Mouse (Mus musculus) hindbrain, postnatal 0 days (tissue): ENCODE measurements at regions not wholly inside any gene's neighbourhood (a gene's known extent, or its start where the extent isn't known, plus 50 kb on each side); places are given as distances from the start of the nearest gene placed in this dataset.

Experiments used
- ATAC-seq: fragments of 200-750 bp; cut with Nextera tagmentation; 2 replicates; pipeline ENCODE4 v1.8.0; 2017; ENCODE audit warnings: mild to moderate bottlenecking, moderate TSS enrichment, moderate library complexity
- DNase-seq: peaks from one replicate; pipeline ENCODE4 v3.0.0-alpha.2; 2015; ENCODE audit warnings: low spot score
- H3K27ac ChIP-seq: fragments of 300-500 bp; sonication (generic); 2 replicates; pipeline ENCODE4 v1.5.1; 2014; ENCODE audit warnings: mild to moderate bottlenecking
- H3K27me3 ChIP-seq: fragments of 300-500 bp; sonication (generic); 2 replicates; pipeline ENCODE4 v1.6.1; 2014; ENCODE audit warnings: low read length, mixed read lengths; ENCODE audit not compliant: insufficient read depth
- H3K36me3 ChIP-seq: fragments of 300-500 bp; sonication (generic); 2 replicates; pipeline ENCODE4 v1.6.1; 2014; ENCODE audit warnings: low read length, mixed read lengths; ENCODE audit not compliant: insufficient read depth
- H3K4me1 ChIP-seq: fragments of 300-500 bp; sonication (generic); 2 replicates; pipeline ENCODE4 v1.6.1; 2014; ENCODE audit warnings: antibody characterized with exemption, low read length, mixed read lengths; ENCODE audit not compliant: insufficient read depth
- H3K4me2 ChIP-seq: fragments of 300-500 bp; sonication (generic); 2 replicates; pipeline ENCODE4 v1.6.1; 2014; ENCODE audit warnings: low read depth, mild to moderate bottlenecking, low read length, moderate library complexity, mixed read lengths
- H3K4me3 ChIP-seq: fragments of 300-500 bp; sonication (generic); 2 replicates; pipeline ENCODE4 v1.5.1; 2014; ENCODE audit warnings: low read length
- H3K9ac ChIP-seq: fragments of 300-500 bp; sonication (generic); replicated peaks from 2 replicates; pipeline ENCODE4 v1.6.1; 2014; ENCODE audit warnings: mild to moderate bottlenecking, low read length, moderate library complexity, mixed read lengths
- H3K9me3 ChIP-seq: fragments of 300-500 bp; sonication (generic); 2 replicates; pipeline ENCODE4 v1.6.1; 2016; ENCODE audit warnings: low read length, mixed read lengths
- CTCF ChIP-seq: IDR thresholded peaks from 2 replicates; pipeline ENCODE4 v1.5.1; 2016; ENCODE audit warnings: antibody characterized with exemption, control low read depth, low read depth
- WGBS: fragments of 180-500 bp; shearing (Covaris S2); extraction: QIAGEN DNeasy Blood & Tissue Kit; methylation state at CpG from one replicate; pipeline ENCODE4 v1.1.7; 2014; 5-methylcytosine and 5-hydroxymethylcytosine counted together

DNA sequence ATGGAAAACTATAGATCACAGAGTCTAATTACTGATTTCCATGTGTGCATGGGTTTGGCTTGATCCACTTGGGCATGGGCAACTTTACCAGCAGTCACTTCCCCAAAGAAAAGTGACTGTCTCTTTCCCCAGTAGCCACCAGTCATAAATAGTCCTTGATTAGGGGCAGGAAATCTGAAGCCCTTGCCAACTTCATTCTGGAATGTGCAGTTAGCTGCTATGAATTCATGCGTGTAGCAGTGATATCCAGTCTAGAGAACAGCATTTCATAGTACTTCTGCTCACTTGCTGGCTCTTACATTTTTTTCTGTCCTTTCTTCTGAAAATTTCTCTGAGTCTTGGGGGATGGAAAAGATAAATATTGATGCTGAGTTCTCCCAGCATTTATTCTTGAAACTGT is 157.4 kb downstream of the 9330182O14Rik start:
- no peak for TF ChIP-seq CTCF
- no peak overlapping the region for H3K27ac ChIP-seq
- H3K4me1 ChIP-seq: no peaks in the 10 kb centered on the region
- H3K9me3 ChIP-seq: no peaks in the 10 kb centered on the region
- H3K9ac ChIP-seq: no peak overlapping the region
- ATAC-seq (no peak), DNase-seq (no peak)
- WGBS: 78% methylated on average over 1 of the region's 1 CpGs
- no peaks in the 10 kb centered on the region for H3K27me3 ChIP-seq
- H3K4me2 ChIP-seq: no peak overlapping the region
- H3K4me3 ChIP-seq: no peak overlapping the region
- H3K36me3 ChIP-seq: no peaks in the 10 kb centered on the region

GRCm38 (mm10) chr15:40312226-40312625 is 178.1 kb downstream of the 9330182O14Rik start:
- no peak for DNase-seq
- H3K9me3 ChIP-seq: no peaks in the 10 kb centered on the region
- H3K27ac ChIP-seq: no peak overlapping the region
- no peak for ATAC-seq
- H3K36me3 ChIP-seq: no peaks in the 10 kb centered on the region
- no peaks in the 10 kb centered on the region for H3K27me3 ChIP-seq
- no peak overlapping the region for H3K4me2 ChIP-seq
- H3K4me1 ChIP-seq: no peaks in the 10 kb centered on the region
- no peak overlapping the region for H3K4me3 ChIP-seq
- no peak overlapping the region for H3K9ac ChIP-seq
- 57% methylated on average over 2 of the region's 2 CpGs for WGBS
- TF ChIP-seq CTCF: no peak

- H3K36me3 ChIP-seq: no peaks in the 10 kb centered on the region
- whole genome bisulfite sequencing: 72% methylated on average over 2 of the region's 2 CpGs
- H3K4me2 ChIP-seq: no peak overlapping the region
- ATAC-seq (no peak), DNase-seq (no peak)
- H3K9me3 ChIP-seq: no peaks in the 10 kb centered on the region
- no peak for TF ChIP-seq CTCF
- H3K4me1 ChIP-seq: no peaks in the 10 kb centered on the region
- H3K27me3 ChIP-seq: no peaks in the 10 kb centered on the region
- no peak overlapping the region for H3K27ac ChIP-seq
- H3K9ac ChIP-seq: no peak overlapping the region
- H3K4me3 ChIP-seq: no peak overlapping the region
Observed at GRCm38 (mm10) chr15:40339746-40340145, 205.6 kb downstream of the 9330182O14Rik start.

DNA sequence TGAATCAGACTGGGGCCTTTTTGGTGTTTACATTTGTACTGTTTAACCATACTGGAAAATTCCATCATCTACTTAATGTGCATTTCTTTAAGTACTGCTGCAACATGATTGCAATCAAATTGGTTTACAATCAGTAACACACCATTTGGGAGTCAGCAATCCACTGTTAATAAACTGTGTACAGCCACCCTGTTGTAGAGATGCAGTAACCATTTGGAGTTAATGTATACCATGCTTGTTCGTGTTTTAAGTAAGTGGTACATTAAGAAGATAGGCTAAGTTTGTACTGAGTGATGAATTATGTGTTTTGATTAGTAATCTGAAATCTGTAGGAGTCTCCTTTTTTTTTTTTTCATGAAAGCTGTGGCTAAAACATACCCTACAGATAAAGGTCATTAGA is 206.1 kb downstream of the 9330182O14Rik start:
- Histone ChIP-seq H3K4me3 (no peak overlapping the region), H3K9me3 (no peaks in the 10 kb centered on the region), H3K4me2 (no peak overlapping the region), H3K36me3 (no peaks in the 10 kb centered on the region), H3K4me1 (no peaks in the 10 kb centered on the region), H3K27ac (no peak overlapping the region), H3K27me3 (no peaks in the 10 kb centered on the region), H3K9ac (no peak overlapping the region)
- TF ChIP-seq CTCF: no peak
- no peak for DNase-seq
- no peak for ATAC-seq
- 92% methylated on average over 1 of the region's 1 CpGs for WGBS

DNA sequence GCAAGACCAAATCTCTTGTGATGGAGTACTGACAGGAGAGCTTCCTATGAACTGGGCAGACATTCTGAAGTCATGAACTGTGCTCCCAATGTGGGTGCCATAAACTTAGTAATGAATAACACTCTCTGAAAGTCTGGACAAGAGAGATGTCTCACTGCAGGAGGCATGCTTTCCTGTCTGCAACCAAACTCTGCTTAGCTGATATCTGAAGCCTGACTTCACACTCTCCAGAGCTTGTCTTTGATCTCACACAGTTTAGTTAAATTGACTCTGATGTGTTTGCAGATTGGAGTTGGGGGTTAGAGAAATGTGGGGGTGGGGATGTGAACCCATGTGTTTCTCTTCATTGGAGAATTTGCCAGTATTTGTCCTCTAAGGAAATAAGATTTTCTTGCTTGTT is 217.3 kb downstream of the 9330182O14Rik start:
- no peak for ATAC-seq
- Histone ChIP-seq H3K9ac (no peak overlapping the region), H3K4me3 (no peak overlapping the region), H3K9me3 (no peaks in the 10 kb centered on the region), H3K4me2 (no peak overlapping the region), H3K4me1 (no peaks in the 10 kb centered on the region), H3K36me3 (no peaks in the 10 kb centered on the region), H3K27me3 (no peaks in the 10 kb centered on the region), H3K27ac (no peak overlapping the region)
- no peak for DNase-seq
- no peak for TF ChIP-seq CTCF

GRCm38 (mm10) chr15:40354802-40355487 is 220.8 kb downstream of the 9330182O14Rik start:
- Histone ChIP-seq H3K36me3 (no peaks in the 10 kb centered on the region), H3K4me2 (no peak overlapping the region), H3K27ac (no peak overlapping the region), H3K9ac (no peak overlapping the region), H3K9me3 (no peaks in the 10 kb centered on the region), H3K4me3 (no peak overlapping the region), H3K27me3 (no peaks in the 10 kb centered on the region), H3K4me1 (no peaks in the 10 kb centered on the region)
- 65% methylated on average over 10 of the region's 10 CpGs for WGBS
- DNase-seq (no peak), ATAC-seq (no peak)
- no peak for TF ChIP-seq CTCF

DNA sequence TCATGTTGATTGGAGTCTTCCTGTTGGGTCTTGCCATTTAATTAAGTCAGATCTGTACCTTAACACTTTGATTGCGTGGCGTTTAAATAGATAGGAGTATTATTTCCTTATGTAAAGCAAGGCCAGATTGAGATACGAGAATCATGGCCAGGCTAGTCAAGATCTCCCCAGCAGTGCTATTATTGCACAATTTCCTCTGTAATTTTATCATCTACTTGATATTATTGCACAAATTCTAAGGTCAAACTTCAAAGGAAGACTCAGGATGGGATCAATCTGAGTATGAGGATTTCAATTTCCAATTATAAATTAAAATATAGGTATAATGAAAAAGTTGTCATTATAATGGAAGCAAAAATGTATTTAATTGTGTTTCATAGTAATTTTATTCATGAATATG is 221.9 kb downstream of the 9330182O14Rik start:
- WGBS: 89% methylated on average over 3 of the region's 3 CpGs
- no peak for ATAC-seq

More for the DNA sequence above, 221.9 kb downstream of the 9330182O14Rik start:
- H3K4me1 ChIP-seq: no peaks in the 10 kb centered on the region
- no peak overlapping the region for H3K9ac ChIP-seq
- H3K36me3 ChIP-seq: no peaks in the 10 kb centered on the region
- H3K4me2 ChIP-seq: no peak overlapping the region
- no peaks in the 10 kb centered on the region for H3K27me3 ChIP-seq
- H3K4me3 ChIP-seq: no peak overlapping the region
- H3K27ac ChIP-seq: no peak overlapping the region
- H3K9me3 ChIP-seq: no peaks in the 10 kb centered on the region
- no peak for TF ChIP-seq CTCF
- DNase-seq: no peak
